Mouse (Mus musculus) myocyte (in vitro differentiated cells): Measurements from ENCODE around the gene Thumpd2. TPM values are rescaled to one million over a fixed set of nuclear protein-coding genes. Genes with fewer than 3 reads are reported as not detected.

Experiments used
- H3K27me3 ChIP-seq: one replicate; pipeline ENCODE4 v1.6.1; 2011; ENCODE audit not compliant: control insufficient read depth, insufficient read depth, insufficient read length
- H3K36me3 ChIP-seq: one replicate; pipeline ENCODE4 v1.6.1; 2011; ENCODE audit not compliant: control insufficient read depth, insufficient read depth
- H3K4me2 ChIP-seq: one replicate; pipeline ENCODE4 v1.6.1; 2011; ENCODE audit warnings: low read depth, control low read depth
- H3K4me3 ChIP-seq: one replicate; pipeline ENCODE4 v1.5.1; 2011; ENCODE audit warnings: mild to moderate bottlenecking, control low read depth, moderate library complexity
- H3K79me2 ChIP-seq: one replicate; pipeline ENCODE4 v1.6.1; 2011; ENCODE audit not compliant: control insufficient read depth, insufficient read depth
- H3ac ChIP-seq: one replicate; pipeline ENCODE4 v1.6.1; 2011; ENCODE audit not compliant: control insufficient read depth, insufficient read length
- CEBPB ChIP-seq: IDR thresholded peaks from 2 replicates; pipeline ENCODE4 v1.6.1; 2011; ENCODE audit warnings: mild to moderate bottlenecking, moderate library complexity; ENCODE audit not compliant: poor library complexity, insufficient read depth, severe bottlenecking
- E2F4 ChIP-seq: IDR thresholded peaks from one replicate; pipeline ENCODE4 v1.6.1; 2011; ENCODE audit warnings: mild to moderate bottlenecking, control low read depth, moderate library complexity; ENCODE audit not compliant: insufficient read depth
- MAX ChIP-seq: IDR thresholded peaks from one replicate; pipeline ENCODE4 v1.6.1; 2011; ENCODE audit warnings: low read depth, mild to moderate bottlenecking, control low read depth
- MYOD1 ChIP-seq, 3 experiments: IDR thresholded peaks; one replicate each; pipeline ENCODE4 v1.6.1; 2011; ENCODE audit warnings: control low read depth in 2 of 3, low read depth in 2 of 3, mild to moderate bottlenecking in 2 of 3, moderate library complexity in 1 of 3; ENCODE audit not compliant: insufficient read length in 2 of 3, control insufficient read depth in 1 of 3
- MYOG ChIP-seq, 3 experiments: IDR thresholded peaks; one replicate each; pipeline ENCODE4 v1.6.1; 2011; ENCODE audit warnings: control low read depth in 2 of 3, low read depth in 2 of 3, mild to moderate bottlenecking in 2 of 3; ENCODE audit not compliant: insufficient read length in 2 of 3, control insufficient read depth in 1 of 3, insufficient read depth in 1 of 3
- POLR2A ChIP-seq: IDR thresholded peaks from one replicate; pipeline ENCODE4 v1.6.1; 2011; ENCODE audit warnings: low read depth, mild to moderate bottlenecking, control low read depth, moderate library complexity; ENCODE audit not compliant: insufficient read length
- POLR2AphosphoS2 ChIP-seq: IDR thresholded peaks from one replicate; pipeline ENCODE4 v1.6.1; 2011; ENCODE audit warnings: low read depth, control low read depth; ENCODE audit not compliant: insufficient read length
- REST ChIP-seq: IDR thresholded peaks from one replicate; pipeline ENCODE4 v1.6.1; 2011; ENCODE audit warnings: mild to moderate bottlenecking, control low read depth, moderate library complexity; ENCODE audit not compliant: insufficient read depth, insufficient read length
- SRF ChIP-seq: IDR thresholded peaks from one replicate; pipeline ENCODE4 v1.6.1; 2011; ENCODE audit warnings: low read depth; ENCODE audit not compliant: control insufficient read depth, insufficient read length
- TCF12 ChIP-seq: IDR thresholded peaks from one replicate; pipeline ENCODE4 v1.6.1; 2011; ENCODE audit warnings: mild to moderate bottlenecking, control low read depth; ENCODE audit not compliant: poor library complexity, insufficient read depth, severe bottlenecking
- TCF3 ChIP-seq: IDR thresholded peaks from one replicate; pipeline ENCODE4 v1.6.1; 2011; ENCODE audit warnings: low read depth, control low read depth; ENCODE audit not compliant: insufficient read length
- USF1 ChIP-seq: IDR thresholded peaks from one replicate; pipeline ENCODE4 v1.6.1; 2011; ENCODE audit warnings: low read depth, mild to moderate bottlenecking, control low read depth, moderate library complexity
- polyA plus RNA-seq: library from polyadenylated mRNA; unstranded; fragments of >200 nt; fragmentation: generic; extraction: Trizol; gene quantifications from one replicate; pipeline ENCODE4 v1.2.1, GENCODE M21; 2012; ENCODE audit warnings: missing spikeins

Gene Thumpd2
- polyA plus RNA-seq, 1 experiment: 2.1 TPM

DNA sequence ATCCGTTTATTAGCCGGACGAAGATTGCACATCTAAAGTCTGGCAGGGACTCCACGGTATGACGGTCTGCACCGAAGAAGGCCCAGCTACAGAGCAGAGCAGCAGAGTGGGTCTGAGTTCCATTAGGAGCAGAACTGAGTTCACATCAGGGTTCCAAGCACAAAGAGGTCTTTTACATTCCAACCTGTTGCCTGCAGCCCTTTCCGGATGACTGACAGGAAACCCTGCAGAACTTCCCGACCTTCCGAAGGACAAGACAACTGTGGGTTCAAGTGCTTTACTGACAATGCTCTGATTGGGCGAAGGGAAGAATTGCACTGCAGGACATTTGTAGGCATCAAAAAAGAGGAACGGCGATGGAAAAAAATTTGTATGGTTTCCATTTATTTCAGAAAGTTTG is 63.9 kb downstream of the Thumpd2 start:
- no peak overlapping the region for H3K4me3 ChIP-seq
- H3K79me2 ChIP-seq: no peaks in the 10 kb centered on the region
- TF ChIP-seq E2F4 (no peak), POLR2AphosphoS2 (no peak), MYOD1 (IDR thresholded peaks at IDR 0.05; ENCODE audit: control insufficient read depth in 1 of 3, insufficient read length in 2 of 3, low read depth in 2 of 3) (no peak), MAX (no peak), MYOG (IDR thresholded peaks at IDR 0.05; ENCODE audit: control insufficient read depth in 1 of 3, insufficient read depth in 1 of 3, insufficient read length in 2 of 3, low read depth in 2 of 3) (no peak), TCF3 (no peak)
- no peaks in the 10 kb centered on the region for H3K27me3 ChIP-seq
- H3ac ChIP-seq: no peak overlapping the region
- no peaks in the 10 kb centered on the region for H3K36me3 ChIP-seq
- H3K4me2 ChIP-seq: no peak overlapping the region

DNA sequence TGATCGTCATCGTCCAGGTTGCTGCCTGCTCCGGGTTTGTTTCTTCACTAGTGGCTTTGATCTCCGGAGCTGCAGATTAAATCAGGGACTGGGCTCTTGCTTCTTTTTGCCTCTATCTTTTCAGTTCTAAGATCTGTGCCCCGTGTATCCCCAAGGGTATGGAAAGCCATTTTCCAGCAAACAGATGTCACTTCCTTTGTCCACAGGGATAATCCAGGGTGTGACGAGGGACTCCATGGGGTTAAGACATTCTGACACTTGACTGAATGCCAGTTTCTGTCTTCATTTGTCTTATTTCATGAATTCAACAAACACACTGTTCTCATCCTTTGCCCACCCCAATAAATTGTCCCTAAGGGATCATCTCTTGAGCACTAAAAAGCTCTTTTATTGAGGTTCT is 65.9 kb downstream of the Thumpd2 start:
- Histone ChIP-seq H3K36me3 (no peaks in the 10 kb centered on the region), H3K27me3 (no peaks in the 10 kb centered on the region), H3K79me2 (no peaks in the 10 kb centered on the region), H3K4me2 (no peak overlapping the region), H3K4me3 (no peak overlapping the region), H3ac (no peak overlapping the region)
- no peak for TF ChIP-seq MYOG (IDR thresholded peaks at IDR 0.05; ENCODE audit: control insufficient read depth in 1 of 3, insufficient read depth in 1 of 3, insufficient read length in 2 of 3, low read depth in 2 of 3)
- no peak for TF ChIP-seq CEBPB
- TF ChIP-seq TCF12: no peak
- TF ChIP-seq TCF3: no peak
- TF ChIP-seq REST: no peak
- no peak for TF ChIP-seq MYOD1 (IDR thresholded peaks at IDR 0.05; ENCODE audit: control insufficient read depth in 1 of 3, insufficient read length in 2 of 3, low read depth in 2 of 3)
- no peak for TF ChIP-seq MAX
- TF ChIP-seq USF1: no peak
- no peak for TF ChIP-seq POLR2A
- TF ChIP-seq POLR2AphosphoS2: no peak
- no peak for TF ChIP-seq SRF
- TF ChIP-seq E2F4: no peak

GRCm38 (mm10) chr17:80997226-80997625 is 67.7 kb downstream of the Thumpd2 start:
- TF ChIP-seq REST (no peak), MYOD1 (IDR thresholded peaks at IDR 0.05; ENCODE audit: control insufficient read depth in 1 of 3, insufficient read length in 2 of 3, low read depth in 2 of 3) (no peak), MYOG (IDR thresholded peaks at IDR 0.05; ENCODE audit: control insufficient read depth in 1 of 3, insufficient read depth in 1 of 3, insufficient read length in 2 of 3, low read depth in 2 of 3) (no peak), USF1 (no peak), MAX (no peak), CEBPB (no peak)
- Histone ChIP-seq H3ac (no peak overlapping the region), H3K27me3 (no peaks in the 10 kb centered on the region), H3K36me3 (no peaks in the 10 kb centered on the region), H3K4me3 (no peak overlapping the region), H3K4me2 (no peak overlapping the region), H3K79me2 (no peaks in the 10 kb centered on the region)

DNA sequence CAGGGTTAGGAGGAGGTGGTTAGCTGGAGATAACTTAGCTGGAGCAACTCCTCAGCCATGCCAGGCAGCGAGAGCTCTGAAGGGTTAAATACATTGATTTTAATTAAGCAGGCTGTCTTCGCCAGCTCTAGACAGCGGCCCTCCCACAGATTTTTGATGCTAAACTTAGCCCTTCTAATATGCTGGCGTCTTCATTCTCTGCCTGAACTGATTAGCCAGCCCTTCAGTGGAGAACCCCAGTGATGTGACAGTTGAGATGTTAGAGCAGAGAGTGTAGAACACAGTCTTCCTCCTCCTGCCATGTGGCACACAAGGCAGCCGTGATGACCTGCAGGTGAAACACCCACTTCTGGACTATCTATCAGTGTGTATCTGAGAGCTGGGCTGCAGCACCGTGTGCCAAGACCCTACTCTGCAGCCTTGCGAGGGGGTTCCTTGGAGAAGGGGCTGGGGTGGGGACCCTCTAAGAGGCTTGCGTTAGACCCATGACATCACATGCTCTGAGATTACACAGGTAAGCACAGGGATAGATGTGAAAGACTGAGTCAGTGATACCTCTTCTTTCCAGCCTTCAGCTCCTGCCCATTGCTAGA is 73.3 kb downstream of the Thumpd2 start:
- no peaks in the 10 kb centered on the region for H3K36me3 ChIP-seq

GRCm38 (mm10) chr17:80982976-80983375 is 81.9 kb downstream of the Thumpd2 start:
- H3K27me3 ChIP-seq: peaks cover 24% of the 10 kb centered on the region
- H3K36me3 ChIP-seq: no peaks in the 10 kb centered on the region
- H3K79me2 ChIP-seq: no peaks in the 10 kb centered on the region
- no peak for TF ChIP-seq SRF
- TF ChIP-seq MYOG (IDR thresholded peaks at IDR 0.05; ENCODE audit: control insufficient read depth in 1 of 3, insufficient read depth in 1 of 3, insufficient read length in 2 of 3, low read depth in 2 of 3): no peak
- no peak for TF ChIP-seq TCF12
- no peak for TF ChIP-seq POLR2AphosphoS2
- TF ChIP-seq USF1: no peak
- TF ChIP-seq REST: no peak
- no peak for TF ChIP-seq MYOD1 (IDR thresholded peaks at IDR 0.05; ENCODE audit: control insufficient read depth in 1 of 3, insufficient read length in 2 of 3, low read depth in 2 of 3)
- no peak for TF ChIP-seq TCF3
- TF ChIP-seq E2F4: no peak
- TF ChIP-seq MAX: no peak
- TF ChIP-seq POLR2A: no peak
- no peak for TF ChIP-seq CEBPB
- H3ac ChIP-seq: no peak overlapping the region
- H3K4me2 ChIP-seq: no peak overlapping the region
- H3K4me3 ChIP-seq: no peak overlapping the region

More for the DNA sequence above, 73.3 kb downstream of the Thumpd2 start:
- H3ac ChIP-seq: no peak overlapping the region
- no peak overlapping the region for H3K4me2 ChIP-seq
- H3K27me3 ChIP-seq: peaks cover 42% of the 10 kb centered on the region
- no peak overlapping the region for H3K4me3 ChIP-seq
- H3K79me2 ChIP-seq: no peaks in the 10 kb centered on the region
- TF ChIP-seq E2F4 (no peak), CEBPB (no peak), SRF (no peak), USF1 (no peak), REST (no peak), MAX (no peak), TCF12 (no peak), POLR2AphosphoS2 (no peak), POLR2A (no peak), MYOG (IDR thresholded peaks at IDR 0.05; ENCODE audit: control insufficient read depth in 1 of 3, insufficient read depth in 1 of 3, insufficient read length in 2 of 3, low read depth in 2 of 3) (no peak), TCF3 (no peak), MYOD1 (IDR thresholded peaks at IDR 0.05; ENCODE audit: control insufficient read depth in 1 of 3, insufficient read length in 2 of 3, low read depth in 2 of 3) (no peak)
